Mouse (Mus musculus) urinary bladder, postnatal 25 days (tissue): Measurements from ENCODE around the gene Shb.
"Not testable (repeated sequence)": the region's sequence is repeated elsewhere in the genome, so short reads cannot be mapped to it uniquely, and the experiment has no call there.

Source experiments
- DNase-seq: peaks from one replicate; pipeline ENCODE4 v3.0.0; 2022; ENCODE audit warnings: low spot score

Gene Shb

GRCm38 (mm10) chr4:45392994-45393393, 139.3 kb downstream of the Shb start:
- DNase-seq, result no peak

- DNase-seq, result no peak
Observed at GRCm38 (mm10) chr4:45392572-45392971, 139.7 kb downstream of the Shb start.

- no peak for DNase-seq
Observed at GRCm38 (mm10) chr4:45392099-45392498, 140.2 kb downstream of the Shb start.

GRCm38 (mm10) chr4:45387296-45387695, 145.0 kb downstream of the Shb start:
- not testable (repeated sequence) for DNase-seq

- DNase-seq, result not testable (repeated sequence)
Observed at GRCm38 (mm10) chr4:45382133-45382532, 150.1 kb downstream of the Shb start.

GRCm38 (mm10) chr4:45380903-45381580, 151.2 kb downstream of the Shb start:
- DNase-seq, result not testable (repeated sequence)

GRCm38 (mm10) chr4:45376573-45376972, 155.7 kb downstream of the Shb start:
- DNase-seq, result no peak

- DNase-seq, result no peak
Observed at GRCm38 (mm10) chr4:45374879-45375278, 157.4 kb downstream of the Shb start.
